Mouse (Mus musculus) lung, embryonic 15.5 days (tissue): ENCODE measurements at regions not wholly inside any gene's neighbourhood (a gene's known extent, or its start where the extent isn't known, plus 50 kb on each side); places are given as distances from the start of the nearest gene placed in this dataset.

Source experiments
- ATAC-seq: fragments of 200-750 bp; cut with Nextera tagmentation; 2 replicates; pipeline ENCODE4 v1.8.0; 2017; ENCODE audit warnings: moderate number of reproducible peaks, borderline replicate concordance; ENCODE audit not compliant: low FRiP score, low TSS enrichment; ENCODE audit errors: extremely low read depth
- H3K27ac ChIP-seq: fragments of 300-500 bp; sonication (generic); 2 replicates; pipeline ENCODE4 v1.5.1; 2015; ENCODE audit warnings: moderate library complexity, mild to moderate bottlenecking, inconsistent platforms
- H3K27me3 ChIP-seq: fragments of 300-500 bp; sonication (generic); 2 replicates; pipeline ENCODE4 v1.6.1; 2015; ENCODE audit warnings: inconsistent platforms
- H3K36me3 ChIP-seq: fragments of 300-500 bp; sonication (generic); 2 replicates; pipeline ENCODE4 v1.6.1; 2015; ENCODE audit warnings: inconsistent platforms
- H3K4me1 ChIP-seq: fragments of 300-500 bp; sonication (generic); 2 replicates; pipeline ENCODE4 v1.6.1; 2015; ENCODE audit warnings: inconsistent platforms
- H3K4me2 ChIP-seq: fragments of 300-500 bp; sonication (generic); 2 replicates; pipeline ENCODE4 v1.6.1; 2015; ENCODE audit warnings: inconsistent platforms, mild to moderate bottlenecking, moderate library complexity
- H3K4me3 ChIP-seq: fragments of 300-500 bp; sonication (generic); 2 replicates; pipeline ENCODE4 v1.5.1; 2015; ENCODE audit warnings: mild to moderate bottlenecking, inconsistent platforms
- H3K9ac ChIP-seq: fragments of 300-500 bp; sonication (generic); 2 replicates; pipeline ENCODE4 v1.6.1; 2015; ENCODE audit warnings: inconsistent platforms
- H3K9me3 ChIP-seq: fragments of 300-500 bp; sonication (generic); 2 replicates; pipeline ENCODE4 v1.6.1; 2016; ENCODE audit warnings: inconsistent platforms
- WGBS: fragments of 180-500 bp; shearing (Covaris S2); methylation state at CpG from one replicate; pipeline ENCODE4 v1.1.7; 2015; 5-methylcytosine and 5-hydroxymethylcytosine counted together

DNA sequence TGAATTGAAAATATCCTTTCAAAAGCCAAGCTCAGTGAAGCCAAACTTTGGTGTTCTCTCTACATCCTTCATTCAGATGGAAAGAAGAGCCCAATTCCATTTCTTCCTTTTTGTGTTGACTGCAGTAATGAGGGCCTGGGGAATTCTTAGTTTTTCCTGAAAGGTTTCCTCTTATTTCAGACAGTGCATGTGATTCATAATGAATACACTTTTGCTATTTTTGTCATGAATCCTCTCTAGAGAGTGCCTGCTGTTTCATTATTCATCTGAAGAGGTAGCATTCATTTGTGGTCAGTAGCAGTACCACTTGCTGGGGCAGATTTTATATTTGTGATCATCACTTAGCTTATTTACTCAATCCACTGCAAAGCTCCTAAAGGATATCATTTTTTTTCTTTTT, 303.0 kb upstream of the Anxa10 start:
- H3K4me2 ChIP-seq, result no peak overlapping the region
- no peaks in the 10 kb centered on the region for H3K9me3 ChIP-seq
- H3K4me3 ChIP-seq, result no peak overlapping the region
- ATAC-seq, result no peak
- no peak overlapping the region for H3K9ac ChIP-seq
- H3K27ac ChIP-seq, result no peak overlapping the region
- no peaks in the 10 kb centered on the region for H3K4me1 ChIP-seq
- H3K36me3 ChIP-seq, result no peaks in the 10 kb centered on the region
- H3K27me3 ChIP-seq, result no peaks in the 10 kb centered on the region

DNA sequence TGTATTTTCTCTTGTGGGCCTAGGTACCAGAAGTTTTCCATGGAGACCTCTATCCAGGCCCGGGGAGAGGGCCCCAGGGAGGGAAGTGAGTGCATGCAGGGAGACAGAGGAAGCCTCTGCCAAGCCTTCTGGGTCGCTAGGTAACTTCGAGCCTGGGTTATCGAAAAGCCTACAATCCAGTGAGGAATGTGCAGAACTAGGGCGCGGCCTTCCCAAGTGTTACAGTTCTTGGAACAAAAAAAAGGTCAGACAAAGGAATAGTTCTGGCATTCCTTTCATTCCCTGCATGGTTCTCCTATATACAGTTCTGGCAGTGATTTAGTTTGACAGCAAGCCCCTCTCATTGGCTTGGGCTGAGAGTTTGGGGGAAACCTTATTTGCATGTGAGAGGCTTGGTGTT, 294.6 kb upstream of the Anxa10 start:
- Histone ChIP-seq H3K4me1 (no peaks in the 10 kb centered on the region), H3K27ac (no peak overlapping the region), H3K4me3 (no peak overlapping the region), H3K27me3 (no peaks in the 10 kb centered on the region), H3K9me3 (no peaks in the 10 kb centered on the region), H3K36me3 (no peaks in the 10 kb centered on the region), H3K4me2 (no peak overlapping the region), H3K9ac (no peak overlapping the region)
- 32% methylated on average over 6 of the region's 6 CpGs for WGBS
- peak; percentile 67; the same call in 1 of the 2 replicates for ATAC-seq
